Mouse (Mus musculus): ENCODE results near the gene Chl1.

Chl1 gene

DNA sequence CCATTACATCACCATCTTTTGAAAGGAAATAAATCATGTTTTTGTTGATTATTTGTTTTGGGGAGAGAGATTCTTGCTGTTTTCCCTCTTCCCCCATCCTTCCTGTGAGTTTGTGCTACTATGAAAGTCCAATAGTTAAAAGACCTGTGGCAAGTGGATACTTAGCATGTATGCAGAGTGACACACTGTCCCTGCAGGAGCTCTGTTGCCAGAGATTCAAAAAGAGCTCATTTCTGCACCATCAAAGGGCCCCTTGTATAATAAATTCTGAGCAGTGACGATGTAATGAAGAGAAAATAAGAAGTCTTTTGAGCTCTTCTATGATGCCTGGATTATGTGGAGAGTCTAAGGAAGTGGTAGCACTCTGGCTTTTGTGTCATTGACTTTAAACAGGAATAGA, 33.4 kb downstream of the Chl1 start:
- no peak for DNase-seq (ENCODE audit: low spot score)

- no peak for DNase-seq (ENCODE audit: low spot score)
These were observed 35.9 kb downstream of the Chl1 start for GRCm38 (mm10) chr6:103546314-103546713.

GRCm38 (mm10) chr6:103549929-103550328, 39.5 kb downstream of the Chl1 start:
- DNase-seq (ENCODE audit: low spot score), result no peak

DNA sequence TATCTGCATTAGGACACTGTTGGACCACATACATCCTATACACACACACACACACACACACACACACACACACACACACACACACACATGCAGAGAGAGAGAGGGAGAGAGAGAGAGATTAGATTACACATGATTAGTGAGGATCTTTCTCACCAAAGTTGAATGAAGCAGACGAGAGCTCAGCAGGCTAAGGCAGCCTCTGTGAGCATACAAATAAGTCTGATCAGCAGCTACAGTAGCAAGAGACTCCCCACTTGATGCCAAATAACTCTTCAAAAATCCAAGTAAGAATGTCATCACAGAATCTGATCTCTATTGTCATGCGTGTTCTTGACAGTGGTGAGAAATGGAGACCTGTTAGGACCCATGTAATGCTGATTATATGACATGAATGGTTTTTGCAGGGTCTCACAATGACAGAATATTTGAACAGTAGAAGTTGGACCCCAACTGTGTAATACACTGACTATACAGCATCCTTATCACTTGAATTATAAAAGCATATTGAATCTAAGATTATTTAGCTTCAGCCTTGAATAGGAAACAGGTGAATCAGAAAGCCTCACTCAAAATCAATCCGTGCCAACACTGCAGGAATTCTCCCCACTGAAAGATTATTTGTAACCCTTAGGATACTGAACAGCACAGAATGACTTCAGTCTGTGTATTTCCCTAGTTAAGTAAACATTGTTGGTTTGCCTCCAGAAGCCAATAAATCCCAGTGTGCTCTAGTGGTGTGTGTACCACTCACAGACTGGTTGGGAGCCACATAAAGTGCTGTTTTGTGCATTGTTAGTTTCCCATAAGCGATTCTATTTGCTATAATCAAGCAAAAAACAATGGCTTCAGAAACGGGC, 47.9 kb downstream of the Chl1 start:
- DNase-seq (ENCODE audit: low spot score), result no peak

GRCm38 (mm10) chr6:103558894-103559225, 48.5 kb downstream of the Chl1 start:
- no peak for DNase-seq (ENCODE audit: low spot score)

DNA sequence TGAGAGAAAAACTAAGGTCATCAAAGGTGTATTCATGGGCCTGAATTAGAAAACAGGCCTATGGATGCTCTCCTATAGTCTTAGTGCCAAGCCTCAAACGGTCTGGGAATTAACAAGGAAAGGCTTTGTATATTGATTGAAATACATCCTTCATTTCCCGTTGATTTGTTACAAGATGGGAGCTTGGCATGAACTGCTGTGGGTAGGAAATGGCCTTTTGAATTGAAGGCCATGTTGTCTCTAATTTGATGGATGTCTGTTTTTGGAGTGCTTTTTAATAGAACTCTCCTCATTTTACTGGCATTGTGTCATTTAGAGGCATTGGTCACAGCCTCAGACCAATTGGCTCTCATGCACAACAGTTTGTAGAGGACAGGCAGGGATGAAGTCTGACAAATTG, 49.0 kb downstream of the Chl1 start:
- no peak for DNase-seq (ENCODE audit: low spot score)

DNA sequence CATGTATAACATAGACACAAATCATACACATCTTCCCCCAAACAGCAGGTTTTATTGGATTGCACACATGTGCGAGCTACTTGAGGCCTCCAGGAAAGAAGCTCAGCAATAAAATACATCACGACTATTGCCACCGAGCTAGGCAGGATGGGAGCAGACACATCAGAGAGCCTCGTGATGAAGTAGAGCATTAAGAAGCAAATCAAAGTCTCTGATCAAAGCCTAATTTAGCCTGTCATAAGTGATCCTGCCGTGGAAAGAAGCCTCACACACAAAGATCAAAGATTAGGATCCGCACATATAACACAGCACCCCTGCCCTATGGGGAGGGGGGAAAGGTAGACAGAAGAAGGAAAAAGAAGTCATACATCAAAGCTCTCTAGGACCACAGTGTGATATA, 54.4 kb downstream of the Chl1 start:
- DNase-seq (ENCODE audit: low spot score), result no peak

GRCm38 (mm10) chr6:103567247-103567646, 56.9 kb downstream of the Chl1 start:
- no peak for DNase-seq (ENCODE audit: low spot score)

- no peak for DNase-seq (ENCODE audit: low spot score)
These were observed 62.3 kb downstream of the Chl1 start for GRCm38 (mm10) chr6:103572659-103573058.

GRCm38 (mm10) chr6:103584224-103584623, 73.8 kb downstream of the Chl1 start:
- no peak for DNase-seq (ENCODE audit: low spot score)

- no peak for DNase-seq (ENCODE audit: low spot score)
These were observed 75.3 kb downstream of the Chl1 start for GRCm38 (mm10) chr6:103585667-103586066.

- no peak for DNase-seq (ENCODE audit: low spot score)
These were observed 75.7 kb downstream of the Chl1 start for GRCm38 (mm10) chr6:103586081-103586480.

GRCm38 (mm10) chr6:103602070-103602469, 91.7 kb downstream of the Chl1 start:
- no peak for DNase-seq (ENCODE audit: low spot score)

DNA sequence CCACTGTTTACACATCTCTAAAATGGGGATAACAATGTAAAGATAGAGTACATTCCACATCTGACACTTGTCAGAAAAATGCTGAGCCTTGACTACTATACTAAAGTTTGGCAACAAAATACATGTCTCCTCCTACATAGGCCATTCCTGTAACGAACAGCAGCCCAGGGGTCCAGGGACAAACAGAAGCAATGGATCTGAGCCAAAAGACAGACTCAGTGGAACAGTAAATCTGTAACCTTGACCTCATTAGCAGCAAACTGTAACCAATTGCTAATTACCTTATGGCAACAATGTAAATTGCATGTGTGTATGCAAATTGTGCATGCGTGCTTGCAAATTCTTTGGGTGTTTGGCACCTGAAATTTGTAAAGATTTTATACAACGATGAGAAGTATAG, 100.3 kb downstream of the Chl1 start:
- no peak for DNase-seq (ENCODE audit: low spot score)

- no peak for DNase-seq (ENCODE audit: low spot score)
These were observed 102.2 kb downstream of the Chl1 start for GRCm38 (mm10) chr6:103612626-103613025.

DNA sequence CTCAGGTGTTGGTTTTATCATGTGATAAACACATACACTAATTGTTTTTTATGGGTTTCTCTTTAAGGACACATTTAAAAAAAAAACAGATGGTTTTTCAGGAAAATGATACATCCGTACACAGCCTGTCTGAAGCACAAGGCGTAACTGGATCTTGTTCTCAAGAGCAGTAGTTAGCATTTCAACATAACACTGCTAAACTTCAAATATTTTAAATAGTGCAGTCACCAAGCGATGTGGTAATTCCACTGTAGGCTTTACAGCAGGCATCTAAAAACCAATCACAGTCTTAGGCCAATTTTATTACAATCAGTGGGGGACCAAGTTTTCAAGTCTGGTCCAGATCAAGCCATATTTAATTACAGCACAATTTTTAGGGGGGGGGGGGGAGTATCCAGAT, 103.3 kb downstream of the Chl1 start:
- DNase-seq (ENCODE audit: low spot score), result no peak

DNA sequence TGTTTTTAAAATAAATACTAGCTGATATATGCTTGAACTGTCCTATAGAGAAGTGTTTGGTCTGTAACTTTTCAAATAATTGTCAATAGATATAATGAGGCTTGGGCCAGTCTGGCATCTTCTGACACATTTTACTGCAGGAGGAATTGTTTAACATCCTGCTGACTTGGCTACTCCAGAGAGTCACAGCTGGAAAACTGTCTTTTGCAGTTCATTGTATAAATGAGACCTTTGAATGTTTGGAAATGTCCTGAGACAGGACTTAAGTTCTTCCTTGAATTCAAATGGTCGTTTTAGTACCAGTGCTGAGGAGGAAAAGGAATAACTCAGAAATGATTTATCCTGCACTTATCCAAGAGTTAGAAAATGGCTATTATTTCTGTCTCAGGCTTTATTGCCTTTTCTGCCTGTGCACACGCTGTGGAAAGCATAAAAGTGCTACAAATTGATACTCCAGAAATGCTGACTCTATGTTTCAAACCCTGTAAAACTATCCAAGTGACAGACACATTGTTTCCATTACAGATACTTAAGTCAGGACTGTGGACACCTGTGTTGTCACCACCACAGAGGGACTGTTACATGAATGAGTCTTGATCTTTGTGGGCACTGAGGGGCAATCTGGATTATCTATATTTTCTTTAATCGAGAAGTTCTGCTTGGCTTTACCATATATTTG, 105.7 kb downstream of the Chl1 start:
- no peak for DNase-seq (ENCODE audit: low spot score)

- DNase-seq (ENCODE audit: low spot score), result no peak
These were observed 110.5 kb downstream of the Chl1 start for GRCm38 (mm10) chr6:103620880-103621279.

DNA sequence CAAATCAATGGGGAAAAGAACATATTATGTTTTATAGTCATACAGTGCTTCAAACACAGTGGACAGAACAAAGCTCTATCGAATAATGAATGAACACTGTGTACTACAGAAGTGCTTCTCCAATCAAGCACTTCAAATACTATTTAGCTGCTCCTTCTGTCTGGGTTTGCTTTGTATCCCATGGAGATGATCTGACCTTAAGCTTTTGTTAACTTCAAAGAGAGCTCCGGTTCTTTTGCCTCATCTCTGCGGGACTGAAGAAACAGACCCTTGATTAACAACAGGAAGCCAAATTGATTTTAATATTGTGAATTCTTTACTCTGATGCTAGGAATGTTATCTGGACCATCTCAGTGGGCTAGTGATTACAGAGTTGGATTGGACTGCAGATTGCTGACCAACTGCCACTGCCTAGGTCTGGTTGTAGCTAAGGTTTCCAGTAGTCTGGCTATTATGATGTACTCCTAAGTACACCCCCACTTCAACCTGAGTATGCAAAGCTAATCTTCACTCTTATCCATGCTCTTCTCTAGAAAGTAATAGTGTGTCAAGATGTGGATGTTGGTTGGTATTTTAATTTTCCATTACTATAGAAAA, 111.8 kb downstream of the Chl1 start:
- DNase-seq (ENCODE audit: low spot score), result no peak

GRCm38 (mm10) chr6:103632856-103633255, 122.5 kb downstream of the Chl1 start:
- no peak for DNase-seq (ENCODE audit: low spot score)

DNA sequence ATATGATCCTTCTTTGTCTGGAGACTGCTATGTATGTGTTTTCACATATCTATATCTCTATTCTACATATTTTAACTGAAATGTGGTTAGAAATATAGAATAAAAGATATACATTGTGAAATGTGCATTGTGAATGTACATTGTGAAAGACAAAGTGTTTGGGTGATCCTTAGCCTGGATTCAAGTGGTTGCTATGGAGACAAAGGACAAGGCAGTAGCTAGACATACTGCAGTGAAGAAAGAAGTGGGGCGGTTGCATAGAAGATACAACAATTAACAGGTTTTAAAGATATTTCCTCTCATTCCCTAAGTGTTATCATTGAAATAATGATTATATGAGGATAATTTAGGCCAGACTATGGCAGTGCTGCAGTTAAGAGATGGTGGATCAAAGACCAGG, 146.4 kb downstream of the Chl1 start:
- DNase-seq (ENCODE audit: low spot score), result no peak

DNA sequence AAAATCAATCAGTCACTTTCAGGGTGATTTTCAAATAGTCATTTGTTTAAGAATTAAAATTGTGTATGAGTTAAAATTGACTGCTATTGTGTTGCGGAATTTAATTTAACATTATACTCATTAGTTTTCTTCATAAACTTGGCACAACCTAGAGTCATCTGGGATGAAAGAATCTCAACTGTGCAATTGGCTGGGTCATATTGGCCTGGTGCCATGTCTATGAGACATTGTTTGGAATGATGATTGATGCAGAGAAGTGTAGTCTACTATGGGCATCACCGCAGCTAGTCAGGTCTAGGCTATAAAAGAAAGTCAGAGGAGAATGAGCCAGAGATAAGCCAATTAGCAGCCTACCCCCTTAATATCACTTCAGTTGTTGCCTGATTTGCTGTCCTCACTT, 148.8 kb downstream of the Chl1 start:
- no peak for DNase-seq (ENCODE audit: low spot score)

- no peak for DNase-seq (ENCODE audit: low spot score)
These were observed 154.8 kb downstream of the Chl1 start for GRCm38 (mm10) chr6:103665206-103665605.
